Mouse (Mus musculus): ENCODE measurements around the gene Speg.

The Speg gene

GRCm38 (mm10) chr1:75365510-75366137 lies 9.5 kb upstream of the Speg start:
- DNase-seq (ENCODE audit: low spot score in 2 of 2): no peak

DNA sequence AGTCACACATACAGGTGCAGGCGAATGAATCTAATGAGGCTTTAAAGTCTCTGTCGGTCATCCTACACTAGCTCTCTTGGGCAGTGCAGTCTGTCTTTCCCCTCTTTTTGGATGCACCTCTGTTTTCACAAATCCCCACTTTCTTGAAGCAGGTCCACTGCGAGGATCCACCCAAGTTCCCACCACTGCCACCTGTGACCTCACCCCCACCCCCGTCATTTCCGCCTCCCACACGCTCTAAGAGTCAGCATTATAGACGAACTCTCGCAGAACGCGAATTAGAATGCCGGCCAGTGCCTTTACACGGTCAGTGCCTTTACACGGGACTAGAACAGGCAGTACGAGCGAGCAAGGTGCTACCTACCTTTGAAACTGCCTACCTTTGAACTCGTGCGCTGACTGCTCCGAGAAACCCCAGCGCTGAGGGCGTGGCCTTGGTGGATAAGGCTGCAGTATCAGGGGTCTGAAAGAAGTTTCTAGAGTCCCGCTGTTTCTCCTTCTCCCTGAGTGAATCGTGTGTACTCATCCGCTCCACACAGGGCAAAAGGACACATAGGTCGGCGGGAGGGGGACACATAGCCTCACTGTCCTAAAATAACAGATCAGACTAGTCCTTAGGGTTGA lies 5.6 kb upstream of the Speg start:
- DNase-seq (ENCODE audit: low spot score in 2 of 2): no peak

GRCm38 (mm10) chr1:75369984-75370660 lies 5.0 kb upstream of the Speg start:
- DNase-seq (ENCODE audit: low spot score in 2 of 2): no peak

GRCm38 (mm10) chr1:75371317-75372095 lies 3.6 kb upstream of the Speg start:
- no peak for DNase-seq (ENCODE audit: low spot score in 2 of 2)

GRCm38 (mm10) chr1:75372450-75372849 lies 2.6 kb upstream of the Speg start:
- no peak for DNase-seq (ENCODE audit: low spot score in 2 of 2)

DNA sequence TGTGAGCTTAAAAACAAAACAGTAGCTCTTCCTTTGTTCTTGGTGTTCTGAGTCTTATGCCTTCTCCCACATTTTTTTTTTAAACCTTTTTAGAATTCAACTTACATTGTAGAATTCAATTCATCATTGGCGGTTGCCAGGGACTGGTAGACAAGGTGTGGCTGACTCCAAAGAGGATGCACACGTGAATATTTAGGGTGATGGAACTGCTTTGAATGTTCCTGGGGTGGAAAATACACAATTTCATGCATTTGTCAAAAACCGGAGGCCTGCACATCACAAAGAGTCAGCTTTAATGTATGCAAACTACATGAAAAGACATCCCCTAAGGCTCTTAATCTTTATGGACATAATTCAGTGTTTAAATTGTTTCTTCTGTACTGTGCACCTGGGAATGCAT lies 1.8 kb upstream of the Speg start:
- DNase-seq (ENCODE audit: low spot score in 2 of 2): no peak

GRCm38 (mm10) chr1:75379196-75379595 lies 4.1 kb downstream of the Speg start:
- no peak for DNase-seq (ENCODE audit: low spot score in 2 of 2)

- no peak for DNase-seq (ENCODE audit: low spot score in 2 of 2)
Measured at GRCm38 (mm10) chr1:75379931-75380330, 4.8 kb downstream of the Speg start.

DNA sequence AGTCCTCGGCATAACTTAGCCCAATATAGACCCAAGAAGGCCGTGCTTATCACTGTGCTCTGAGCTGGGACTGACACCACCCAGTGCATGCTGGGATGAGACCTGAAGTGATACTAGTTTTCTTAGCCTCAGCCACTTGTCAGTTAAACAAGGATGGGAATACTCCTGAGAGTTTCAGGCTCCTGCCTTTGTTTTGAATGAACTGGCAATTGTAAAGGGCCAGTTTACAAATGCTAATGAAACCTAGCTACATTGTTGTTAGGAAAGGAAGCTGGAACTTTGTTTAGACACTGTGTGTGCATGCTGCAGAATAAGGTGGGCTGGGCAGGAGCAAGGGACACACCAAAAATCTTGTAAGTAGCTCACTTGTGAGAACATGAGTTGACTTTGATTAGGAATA lies 5.9 kb downstream of the Speg start:
- DNase-seq (ENCODE audit: low spot score in 2 of 2): no peak

- DNase-seq (ENCODE audit: low spot score in 2 of 2): no peak
Measured at GRCm38 (mm10) chr1:75381482-75382355, 6.6 kb downstream of the Speg start.

GRCm38 (mm10) chr1:75382356-75383071 lies 7.4 kb downstream of the Speg start:
- no peak for DNase-seq (ENCODE audit: low spot score in 2 of 2)

GRCm38 (mm10) chr1:75384470-75385141 lies 9.5 kb downstream of the Speg start:
- DNase-seq (ENCODE audit: low spot score in 2 of 2): no peak

GRCm38 (mm10) chr1:75385142-75385730 lies 10.1 kb downstream of the Speg start:
- DNase-seq (ENCODE audit: low spot score in 2 of 2): no peak

- DNase-seq (ENCODE audit: low spot score in 2 of 2): no peak
Measured at GRCm38 (mm10) chr1:75386149-75386548, 11.1 kb downstream of the Speg start.

DNA sequence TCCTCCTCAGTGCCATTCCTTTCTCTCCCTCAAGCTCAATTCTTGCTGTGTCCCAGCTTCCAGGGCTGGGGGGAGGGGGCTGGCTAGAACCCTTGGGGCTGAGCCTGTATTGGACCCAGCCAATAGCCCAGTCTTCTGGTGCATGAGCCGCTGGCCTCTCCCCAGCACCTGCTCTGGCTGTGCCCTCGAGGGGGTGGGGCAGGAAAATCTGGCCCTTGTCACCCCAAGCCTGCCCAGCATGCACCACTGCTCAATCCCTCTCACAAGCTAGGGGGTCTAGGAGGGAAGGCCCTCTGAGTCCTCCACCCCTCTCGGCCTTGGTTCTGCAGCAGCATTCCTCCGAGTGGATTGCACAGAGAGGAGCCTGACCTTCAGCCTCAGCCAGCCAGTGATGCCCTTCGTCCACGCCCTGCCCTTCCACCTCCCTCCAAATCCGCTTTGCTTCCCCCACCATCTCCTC lies 12.4 kb downstream of the Speg start:
- no peak for DNase-seq (ENCODE audit: low spot score in 2 of 2)

GRCm38 (mm10) chr1:75387929-75388897 lies 13.1 kb downstream of the Speg start:
- no peak for DNase-seq (ENCODE audit: low spot score in 2 of 2)

DNA sequence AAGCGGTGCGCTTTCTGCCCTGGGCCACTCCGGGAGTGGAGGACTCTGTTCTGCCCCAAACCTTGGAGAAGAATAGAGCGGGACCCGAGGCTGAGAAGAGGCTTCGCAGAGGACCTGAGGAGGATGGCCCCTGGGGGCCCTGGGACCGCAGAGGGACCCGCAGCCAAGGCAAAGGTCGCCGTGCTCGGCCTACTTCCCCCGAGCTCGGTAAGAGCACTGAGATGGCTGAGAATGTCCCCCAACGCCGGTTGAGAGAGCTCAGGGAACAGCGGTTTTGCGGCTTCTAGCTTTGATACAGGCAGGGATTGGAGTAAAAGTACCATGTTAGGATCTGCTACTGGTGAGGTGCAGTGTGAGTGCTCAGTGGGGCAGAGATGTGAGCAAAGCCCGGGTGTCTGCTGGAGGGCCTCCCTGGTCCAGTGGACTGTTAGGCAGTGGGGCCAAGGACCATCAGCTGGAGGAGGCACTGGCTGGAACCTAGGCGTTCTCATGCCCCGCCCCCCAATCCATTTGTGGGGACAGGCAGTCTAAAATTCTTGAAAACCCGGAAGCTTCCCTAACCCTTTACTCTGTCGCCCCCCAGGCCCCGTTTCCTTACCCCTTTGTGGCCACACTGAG lies 13.9 kb downstream of the Speg start:
- DNase-seq (ENCODE audit: low spot score in 2 of 2): no peak

GRCm38 (mm10) chr1:75393139-75393538 lies 18.0 kb downstream of the Speg start:
- no peak for DNase-seq (ENCODE audit: low spot score in 2 of 2)
